Mouse (Mus musculus): Measurements from ENCODE around the gene Eif2b1. TPM values are rescaled to one million over a fixed set of nuclear protein-coding genes. Genes with fewer than 3 reads are reported as not detected.

Eif2b1 gene
- 73.4 and 76.1 TPM in 2 replicates for polyA plus RNA-seq (2015; fragmentation: Nextera tagmentation; extraction: Ambion mirVana)

GRCm38 (mm10) chr5:124578633-124579317, at the start of gene Eif2b1, which contains the start of gene Gtf2h3:
Gene Eif2b1 (minus strand): TSS chr5:124579131.
Gene Gtf2h3 (plus strand): TSS chr5:124579140.
- peak within 1 kb of the TSS; percentile 84 for H3K9ac ChIP-seq (replicated peaks; ENCODE audit: low read length)
- peak; percentile 94 for ATAC-seq (ENCODE audit: low FRiP score, low TSS enrichment)
- H3K4me1 ChIP-seq (ENCODE audit: insufficient read depth, low read length) = peaks cover 19% of the 10 kb centered on the region
- H3K27ac ChIP-seq (ENCODE audit: low read length) = no peak within 1 kb of the TSS
- H3K9me3 ChIP-seq (ENCODE audit: low read length) = no peaks in the 10 kb centered on the region
- peak within 1 kb of the TSS; percentile 88 for H3K4me3 ChIP-seq (ENCODE audit: low read length)
- WGBS = 1% methylated on average over 51 of the region's 51 CpGs
- peaks cover 33% of the 10 kb centered on the region for H3K36me3 ChIP-seq (ENCODE audit: insufficient read depth, low read length)
- H3K27me3 ChIP-seq (ENCODE audit: insufficient read depth, low read length) = no peaks in the 10 kb centered on the region
- peak within 1 kb of the TSS; percentile 90 for H3K4me2 ChIP-seq (replicated peaks; ENCODE audit: low read depth, low read length)

DNA sequence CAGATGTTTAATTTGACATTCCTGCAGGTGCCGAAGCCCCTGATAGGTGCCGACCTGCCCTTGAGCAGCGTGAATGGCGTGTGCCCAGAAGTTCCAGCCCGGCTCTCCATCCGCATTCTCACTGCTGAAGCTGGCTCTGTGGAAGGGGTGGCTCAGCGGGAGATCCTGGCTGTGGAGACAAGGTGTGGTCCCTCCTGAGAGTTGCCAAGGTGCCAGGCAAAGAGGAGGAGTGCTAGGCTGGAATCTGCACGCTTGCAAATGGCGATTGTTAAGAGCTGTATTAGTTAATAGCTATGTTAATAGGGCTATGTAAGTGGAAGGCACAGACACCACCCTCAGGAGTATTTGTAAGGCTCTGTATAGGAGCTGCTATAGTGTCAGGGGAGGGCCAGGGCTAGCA, 45.4 kb upstream of the Eif2b1 start:
- H3K27me3 ChIP-seq (ENCODE audit: insufficient read depth, low read length) = no peaks in the 10 kb centered on the region
- ATAC-seq (ENCODE audit: low FRiP score, low TSS enrichment) = no peak
- no peak overlapping the region for H3K4me2 ChIP-seq (replicated peaks; ENCODE audit: low read depth, low read length)
- H3K9me3 ChIP-seq (ENCODE audit: low read length) = no peaks in the 10 kb centered on the region
- peaks cover 6% of the 10 kb centered on the region for H3K4me1 ChIP-seq (ENCODE audit: insufficient read depth, low read length)
- H3K27ac ChIP-seq (ENCODE audit: low read length) = no peak overlapping the region
- no peaks in the 10 kb centered on the region for H3K36me3 ChIP-seq (ENCODE audit: insufficient read depth, low read length)
- no peak overlapping the region for H3K4me3 ChIP-seq (ENCODE audit: low read length)
- WGBS = 91% methylated on average over 9 of the region's 9 CpGs
- no peak overlapping the region for H3K9ac ChIP-seq (replicated peaks; ENCODE audit: low read length)

GRCm38 (mm10) chr5:124622890-124623289, 44.0 kb upstream of the Eif2b1 start:
- no peak overlapping the region for H3K4me2 ChIP-seq (replicated peaks; ENCODE audit: low read depth, low read length)
- H3K9ac ChIP-seq (replicated peaks; ENCODE audit: low read length) = no peak overlapping the region
- no peaks in the 10 kb centered on the region for H3K36me3 ChIP-seq (ENCODE audit: insufficient read depth, low read length)
- no peaks in the 10 kb centered on the region for H3K9me3 ChIP-seq (ENCODE audit: low read length)
- H3K4me3 ChIP-seq (ENCODE audit: low read length) = no peak overlapping the region
- no peaks in the 10 kb centered on the region for H3K27me3 ChIP-seq (ENCODE audit: insufficient read depth, low read length)
- 84% methylated on average over 15 of the region's 15 CpGs for WGBS
- H3K4me1 ChIP-seq (ENCODE audit: insufficient read depth, low read length) = peaks cover 2% of the 10 kb centered on the region
- ATAC-seq (ENCODE audit: low FRiP score, low TSS enrichment) = no peak
- H3K27ac ChIP-seq (ENCODE audit: low read length) = no peak overlapping the region

GRCm38 (mm10) chr5:124621362-124621761, 42.4 kb upstream of the Eif2b1 start:
- no peak overlapping the region for H3K9ac ChIP-seq (replicated peaks; ENCODE audit: low read length)
- H3K4me1 ChIP-seq (ENCODE audit: insufficient read depth, low read length) = no peaks in the 10 kb centered on the region
- H3K27ac ChIP-seq (ENCODE audit: low read length) = no peak overlapping the region
- no peaks in the 10 kb centered on the region for H3K27me3 ChIP-seq (ENCODE audit: insufficient read depth, low read length)
- H3K36me3 ChIP-seq (ENCODE audit: insufficient read depth, low read length) = no peaks in the 10 kb centered on the region
- H3K4me3 ChIP-seq (ENCODE audit: low read length) = no peak overlapping the region
- no peaks in the 10 kb centered on the region for H3K9me3 ChIP-seq (ENCODE audit: low read length)
- no peak overlapping the region for H3K4me2 ChIP-seq (replicated peaks; ENCODE audit: low read depth, low read length)
- no peak for ATAC-seq (ENCODE audit: low FRiP score, low TSS enrichment)
- 78% methylated on average over 13 of the region's 13 CpGs for WGBS

DNA sequence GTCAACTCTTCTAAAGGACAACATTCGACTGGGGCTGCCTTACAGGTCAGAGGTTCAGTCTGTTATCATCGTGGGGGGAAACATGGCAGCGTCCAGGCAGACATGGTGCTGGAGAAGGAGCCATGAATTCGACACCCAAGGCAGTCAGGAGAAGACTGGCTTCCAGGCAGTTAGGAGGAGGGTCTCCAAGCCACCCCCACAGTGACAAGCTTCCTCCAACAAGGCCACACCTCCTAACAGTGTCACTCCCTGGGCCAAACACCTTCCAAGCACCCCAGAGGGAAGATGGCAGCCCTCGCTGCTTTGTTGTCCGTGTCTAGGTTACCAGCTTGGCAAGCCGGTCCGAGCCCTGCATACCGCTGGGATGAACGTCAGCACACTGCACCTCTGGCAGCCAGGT, 39.8 kb upstream of the Eif2b1 start:
- ATAC-seq (ENCODE audit: low FRiP score, low TSS enrichment) = no peak
- 79% methylated on average over 10 of the region's 10 CpGs for WGBS
- Histone ChIP-seq H3K27me3 (ENCODE audit: insufficient read depth, low read length) (no peaks in the 10 kb centered on the region), H3K4me1 (ENCODE audit: insufficient read depth, low read length) (no peaks in the 10 kb centered on the region), H3K4me2 (replicated peaks; ENCODE audit: low read depth, low read length) (no peak overlapping the region), H3K9ac (replicated peaks; ENCODE audit: low read length) (no peak overlapping the region), H3K9me3 (ENCODE audit: low read length) (no peaks in the 10 kb centered on the region), H3K36me3 (ENCODE audit: insufficient read depth, low read length) (peaks cover 3% of the 10 kb centered on the region; the same call in 1 of the 2 replicates), H3K27ac (ENCODE audit: low read length) (no peak overlapping the region), H3K4me3 (ENCODE audit: low read length) (no peak overlapping the region)

DNA sequence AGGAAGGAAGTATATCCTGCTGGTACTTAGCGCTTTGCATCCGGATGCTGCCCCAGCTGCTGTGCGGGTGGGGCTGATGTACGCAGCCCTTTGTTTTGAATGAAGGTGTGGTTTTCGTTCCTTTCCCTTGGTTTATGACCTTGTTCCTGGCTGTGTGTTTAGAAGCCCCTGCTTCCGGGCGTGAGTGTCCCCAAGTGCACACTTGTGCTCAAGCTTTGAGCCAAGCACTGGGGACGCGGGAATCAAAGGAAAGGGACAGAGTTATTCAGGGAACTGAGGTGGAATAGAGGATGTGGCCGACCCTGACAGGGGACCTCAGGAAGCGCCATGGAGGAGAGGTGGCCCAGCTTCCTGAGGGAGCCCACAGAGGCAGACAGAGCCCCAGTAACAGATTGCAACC, 35.8 kb upstream of the Eif2b1 start:
- H3K4me2 ChIP-seq (replicated peaks; ENCODE audit: low read depth, low read length) = no peak overlapping the region
- H3K9me3 ChIP-seq (ENCODE audit: low read length) = no peaks in the 10 kb centered on the region
- peak; percentile 46; the same call in 1 of the 2 replicates for ATAC-seq (ENCODE audit: low FRiP score, low TSS enrichment)
- no peaks in the 10 kb centered on the region for H3K4me1 ChIP-seq (ENCODE audit: insufficient read depth, low read length)
- H3K27ac ChIP-seq (ENCODE audit: low read length) = peak overlapping the region; percentile 54; the same call in 1 of the 2 replicates
- H3K9ac ChIP-seq (replicated peaks; ENCODE audit: low read length) = no peak overlapping the region
- H3K27me3 ChIP-seq (ENCODE audit: insufficient read depth, low read length) = no peaks in the 10 kb centered on the region
- WGBS = 78% methylated on average over 11 of the region's 11 CpGs
- peaks cover 6% of the 10 kb centered on the region; the same call in 1 of the 2 replicates for H3K36me3 ChIP-seq (ENCODE audit: insufficient read depth, low read length)
- H3K4me3 ChIP-seq (ENCODE audit: low read length) = no peak overlapping the region

GRCm38 (mm10) chr5:124610965-124611364, 32.0 kb upstream of the Eif2b1 start:
- H3K27me3 ChIP-seq (ENCODE audit: insufficient read depth, low read length) = no peaks in the 10 kb centered on the region
- no peaks in the 10 kb centered on the region for H3K4me1 ChIP-seq (ENCODE audit: insufficient read depth, low read length)
- H3K27ac ChIP-seq (ENCODE audit: low read length) = no peak overlapping the region
- no peak overlapping the region for H3K4me3 ChIP-seq (ENCODE audit: low read length)
- H3K4me2 ChIP-seq (replicated peaks; ENCODE audit: low read depth, low read length) = no peak overlapping the region
- 86% methylated on average over 10 of the region's 10 CpGs for WGBS
- H3K9ac ChIP-seq (replicated peaks; ENCODE audit: low read length) = no peak overlapping the region
- H3K9me3 ChIP-seq (ENCODE audit: low read length) = no peaks in the 10 kb centered on the region
- no peak for ATAC-seq (ENCODE audit: low FRiP score, low TSS enrichment)
- peaks cover 9% of the 10 kb centered on the region; the same call in 1 of the 2 replicates for H3K36me3 ChIP-seq (ENCODE audit: insufficient read depth, low read length)

GRCm38 (mm10) chr5:124605041-124605622, 26.2 kb upstream of the Eif2b1 start:
- Histone ChIP-seq H3K4me2 (replicated peaks; ENCODE audit: low read depth, low read length) (no peak overlapping the region), H3K4me3 (ENCODE audit: low read length) (no peak overlapping the region), H3K27me3 (ENCODE audit: insufficient read depth, low read length) (no peaks in the 10 kb centered on the region), H3K9me3 (ENCODE audit: low read length) (no peaks in the 10 kb centered on the region), H3K9ac (replicated peaks; ENCODE audit: low read length) (no peak overlapping the region), H3K36me3 (ENCODE audit: insufficient read depth, low read length) (peaks cover 2% of the 10 kb centered on the region; the same call in 1 of the 2 replicates), H3K27ac (ENCODE audit: low read length) (no peak overlapping the region), H3K4me1 (ENCODE audit: insufficient read depth, low read length) (no peaks in the 10 kb centered on the region)
- WGBS = 70% methylated on average over 17 of the region's 17 CpGs
- ATAC-seq (ENCODE audit: low FRiP score, low TSS enrichment) = no peak

GRCm38 (mm10) chr5:124604296-124604695, 25.4 kb upstream of the Eif2b1 start:
- H3K27ac ChIP-seq (ENCODE audit: low read length) = no peak overlapping the region

GRCm38 (mm10) chr5:124602349-124602748, 23.4 kb upstream of the Eif2b1 start:
- Histone ChIP-seq H3K9ac (replicated peaks; ENCODE audit: low read length) (no peak overlapping the region), H3K4me2 (replicated peaks; ENCODE audit: low read depth, low read length) (no peak overlapping the region), H3K27me3 (ENCODE audit: insufficient read depth, low read length) (no peaks in the 10 kb centered on the region), H3K9me3 (ENCODE audit: low read length) (no peaks in the 10 kb centered on the region), H3K27ac (ENCODE audit: low read length) (no peak overlapping the region), H3K36me3 (ENCODE audit: insufficient read depth, low read length) (no peaks in the 10 kb centered on the region; the same call in 1 of the 2 replicates), H3K4me1 (ENCODE audit: insufficient read depth, low read length) (peaks cover 12% of the 10 kb centered on the region), H3K4me3 (ENCODE audit: low read length) (no peak overlapping the region)
- WGBS = 70% methylated on average over 5 of the region's 5 CpGs
- ATAC-seq (ENCODE audit: low FRiP score, low TSS enrichment) = no peak

More at GRCm38 (mm10) chr5:124604296-124604695, 25.4 kb upstream of the Eif2b1 start:
- WGBS = 84% methylated on average over 4 of the region's 4 CpGs
- no peak overlapping the region for H3K4me3 ChIP-seq (ENCODE audit: low read length)
- H3K36me3 ChIP-seq (ENCODE audit: insufficient read depth, low read length) = peaks cover 2% of the 10 kb centered on the region; the same call in 1 of the 2 replicates
- no peak overlapping the region for H3K4me2 ChIP-seq (replicated peaks; ENCODE audit: low read depth, low read length)
- peaks cover 4% of the 10 kb centered on the region for H3K4me1 ChIP-seq (ENCODE audit: insufficient read depth, low read length)
- no peaks in the 10 kb centered on the region for H3K9me3 ChIP-seq (ENCODE audit: low read length)
- ATAC-seq (ENCODE audit: low FRiP score, low TSS enrichment) = no peak
- no peak overlapping the region for H3K9ac ChIP-seq (replicated peaks; ENCODE audit: low read length)
- H3K27me3 ChIP-seq (ENCODE audit: insufficient read depth, low read length) = no peaks in the 10 kb centered on the region

Measured in kidney, embryonic 16.5 days (tissue).